In genomic region chr13:97764067-97764466, GRCm38 (mm10) we compare ENCODE assay signal across 11 mouse cellular contexts. TPM values are rescaled to one million over a fixed set of nuclear protein-coding genes. Genes with fewer than 3 reads are reported as not detected.
DNase-seq lines count a peak whose midpoint lies in the region; ATAC-seq lines count a peak whose summit lies in the region.
"Had no signal": no experiment of that assay in that cellular context is flagged by ENCODE, and none has a peak within 500 bp of the region (broad histone marks: within the 10 kb centered on the region; RNA-seq: fewer than 3 reads in every experiment).

No protein-coding gene starts in this region.

- peak; percentile 48 for DNase-seq in intestine, embryonic 14.5 days (ENCODE audit: low spot score)
- peak; percentile 84 for DNase-seq in 3T3-L1 (ENCODE audit: low read depth, low spot score)
- peak; percentile 40 for DNase-seq in adrenal gland, postnatal 14 days
- DNase-seq in spleen, postnatal 4 days (ENCODE audit: low spot score in 2 of 2), result no peak
- DNase-seq in kidney, postnatal 36 days, result no peak
- DNase-seq in cerebellum, postnatal 4 days (ENCODE audit: low spot score in 2 of 2), result no peak
- DNase-seq: cerebellum, postnatal 14 days; right cerebral cortex, postnatal 14 days had no signal

- 0 out of 2 replicates have a peak, but pooled peaks have one; percentile 58 for ATAC-seq in intestine, embryonic 14.5 days (replicated peaks; ENCODE audit: low FRiP score, low TSS enrichment, low read depth)
- no peak for ATAC-seq in intestine, embryonic 16.5 days
- ATAC-seq in heart, embryonic 16.5 days (replicated peaks; ENCODE audit: extremely low read depth, insufficient read depth, low FRiP score), result peak; percentile 70

- 57% methylated on average over 7 of the region's 7 CpGs for WGBS in intestine, embryonic 14.5 days
- 51% methylated on average over 7 of the region's 7 CpGs for WGBS in intestine, embryonic 16.5 days
- 26% methylated on average over 7 of the region's 7 CpGs for WGBS in heart, embryonic 16.5 days

- no peak overlapping the region for H3K4me2 ChIP-seq in intestine, embryonic 14.5 days (ENCODE audit: low read length)
- no peak overlapping the region for H3K4me2 ChIP-seq in intestine, embryonic 16.5 days (ENCODE audit: low read depth, low read length)
- H3K4me2 ChIP-seq in heart, embryonic 16.5 days (ENCODE audit: low read depth, low read length), result no peak overlapping the region

- H3K9ac ChIP-seq in intestine, embryonic 14.5 days (ENCODE audit: low read length), result no peak overlapping the region
- no peak overlapping the region for H3K9ac ChIP-seq in intestine, embryonic 16.5 days (ENCODE audit: low read depth, low read length)
- no peak overlapping the region for H3K9ac ChIP-seq in heart, embryonic 16.5 days (ENCODE audit: low read length)

- no peak overlapping the region for H3K4me3 ChIP-seq in intestine, embryonic 14.5 days (ENCODE audit: low read depth, low read length)
- no peak overlapping the region for H3K4me3 ChIP-seq in intestine, embryonic 16.5 days (ENCODE audit: low read length)
- H3K4me3 ChIP-seq in heart, embryonic 16.5 days (ENCODE audit: low read length), result no peak overlapping the region

- no peaks in the 10 kb centered on the region for H3K36me3 ChIP-seq in intestine, embryonic 14.5 days (ENCODE audit: control insufficient read depth, insufficient read depth, low read length)
- no peaks in the 10 kb centered on the region for H3K36me3 ChIP-seq in intestine, embryonic 16.5 days (ENCODE audit: control insufficient read depth, insufficient read depth, low read length)
- H3K36me3 ChIP-seq in heart, embryonic 16.5 days (ENCODE audit: control insufficient read depth, insufficient read depth), result no peaks in the 10 kb centered on the region

- no peaks in the 10 kb centered on the region for H3K9me3 ChIP-seq in intestine, embryonic 14.5 days (ENCODE audit: control insufficient read depth, low read length)
- H3K9me3 ChIP-seq in intestine, embryonic 16.5 days (ENCODE audit: control insufficient read depth, low read length), result no peaks in the 10 kb centered on the region
- H3K9me3 ChIP-seq in heart, embryonic 16.5 days (replicated peaks; ENCODE audit: control insufficient read depth, low read length), result no peaks in the 10 kb centered on the region

- H3K27me3 ChIP-seq in intestine, embryonic 14.5 days (replicated peaks; ENCODE audit: control insufficient read depth, insufficient read depth, low read length), result no peaks in the 10 kb centered on the region
- no peaks in the 10 kb centered on the region for H3K27me3 ChIP-seq in intestine, embryonic 16.5 days (replicated peaks; ENCODE audit: control insufficient read depth, insufficient read depth, low read length)
- H3K27me3 ChIP-seq in heart, embryonic 16.5 days (ENCODE audit: control insufficient read depth, insufficient read depth, low read length), result no peaks in the 10 kb centered on the region

- peaks cover 16% of the 10 kb centered on the region; the same call in 1 of the 2 replicates for H3K4me1 ChIP-seq in intestine, embryonic 14.5 days (replicated peaks; ENCODE audit: control insufficient read depth, insufficient read depth, low read length)
- peaks cover 17% of the 10 kb centered on the region; the same call in 1 of the 2 replicates for H3K4me1 ChIP-seq in intestine, embryonic 16.5 days (ENCODE audit: control insufficient read depth, insufficient read depth, low read length)
- peaks cover 10% of the 10 kb centered on the region for H3K4me1 ChIP-seq in heart, embryonic 16.5 days (ENCODE audit: control insufficient read depth, insufficient read depth, low read length)

- H3K27ac ChIP-seq in intestine, embryonic 14.5 days (ENCODE audit: low read depth), result peak overlapping the region; percentile 43
- H3K27ac ChIP-seq in intestine, embryonic 16.5 days (ENCODE audit: low read length), result no peak overlapping the region
- peak overlapping the region; percentile 60; the same call in 1 of the 2 replicates for H3K27ac ChIP-seq in heart, embryonic 16.5 days (ENCODE audit: low read length)
- H3K27ac ChIP-seq: macrophage had no signal

RNA-seq across cellular contexts. Expression of gene Gm10260, which starts 3.6 kb away (rescaled TPM):
- polyA plus RNA-seq in intestine, embryonic 14.5 days (2014; fragmentation: Nextera tagmentation; extraction: Ambion mirVana), result 4.0 and 5.3 TPM in 2 replicates
- polyA plus RNA-seq in intestine, embryonic 16.5 days (2015; fragmentation: Nextera tagmentation; extraction: Ambion mirVana), result 4.0 and 5.2 TPM in 2 replicates
- total RNA-seq in adrenal gland, postnatal 14 days (2021), result 242 and 293 TPM in 2 replicates
- polyA plus RNA-seq in heart, embryonic 16.5 days (2015; fragmentation: Nextera tagmentation; extraction: Ambion mirVana), result 4.5 and 21.3 TPM in 2 replicates

Comparison
In these comparisons a context has a peak if more than half of its experiments do, and no peak if none do; other contexts are left out.
1. DNase-seq: peak in intestine, embryonic 14.5 days (single experiment), 3T3-L1 (single experiment) and adrenal gland, postnatal 14 days (single experiment); none in spleen, postnatal 4 days (0 of 2), kidney, postnatal 36 days (0 of 2) and cerebellum, postnatal 4 days (0 of 2).